Mouse (Mus musculus) frontal cortex, adult 2 months (tissue): ENCODE results near the gene Gria4. TPM values are rescaled to one million over a fixed set of nuclear protein-coding genes. Genes with fewer than 3 reads are reported as not detected.
"Not testable (repeated sequence)": the region's sequence is repeated elsewhere in the genome, so short reads cannot be mapped to it uniquely, and the experiment has no call there.

ENCODE experiments used
- DNase-seq, 2 experiments: peaks; one replicate each; pipeline ENCODE4 v3.0.0; 2022; ENCODE audit warnings: low spot score in 1 of 2; ENCODE audit errors: extremely low spot score in 1 of 2
- polyA plus RNA-seq: library from polyadenylated mRNA; depleted of rRNA; stranded (reverse); fragments of >200 nt; gene quantifications from 2 replicates; pipeline ENCODE4 v1.2.3, GENCODE M21; 2012

The Gria4 gene
- polyA plus RNA-seq, 1 experiment = 80.3 TPM

DNA sequence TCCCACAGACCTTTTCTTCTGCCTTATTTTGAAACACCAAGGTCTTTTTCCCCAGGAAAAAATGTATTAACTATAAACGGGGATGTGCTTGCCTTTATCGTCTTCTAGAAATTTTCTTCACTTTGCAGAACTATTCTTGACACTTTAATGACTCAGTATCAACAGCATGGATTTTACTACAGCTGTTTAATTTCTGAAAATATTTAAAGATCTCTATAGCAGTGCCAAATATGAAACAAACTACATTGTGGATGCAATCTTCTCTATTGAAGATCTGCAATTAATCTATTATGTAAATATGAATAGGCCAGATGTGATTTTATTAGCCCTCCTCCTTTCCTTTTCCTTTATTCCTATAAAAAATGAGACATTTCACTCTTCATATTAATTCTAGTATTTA is 194.2 kb downstream of the Gria4 start:
- no peak for DNase-seq

DNA sequence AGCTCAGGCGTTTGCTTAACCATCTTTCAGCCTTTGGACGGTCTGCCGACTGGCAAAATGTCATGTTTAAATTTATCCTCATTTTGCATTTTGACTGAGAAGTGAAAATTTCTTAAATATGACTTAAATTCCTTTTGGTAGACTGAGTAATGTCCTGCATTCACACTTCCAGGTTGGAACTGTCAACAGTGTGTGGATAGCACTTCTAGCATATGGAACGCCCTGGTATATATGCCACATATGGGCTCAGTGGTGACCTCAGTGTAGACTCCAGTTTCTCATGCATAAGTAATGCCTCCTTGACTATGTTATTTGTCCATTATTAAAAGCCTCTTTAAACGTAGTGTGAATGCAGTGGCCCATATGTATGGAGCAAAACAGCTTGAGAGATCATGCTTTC is 222.4 kb downstream of the Gria4 start:
- DNase-seq = peak; percentile 16 to 65

GRCm38 (mm10) chr9:4555415-4555959 is 240.5 kb downstream of the Gria4 start:
- no peak for DNase-seq

DNA sequence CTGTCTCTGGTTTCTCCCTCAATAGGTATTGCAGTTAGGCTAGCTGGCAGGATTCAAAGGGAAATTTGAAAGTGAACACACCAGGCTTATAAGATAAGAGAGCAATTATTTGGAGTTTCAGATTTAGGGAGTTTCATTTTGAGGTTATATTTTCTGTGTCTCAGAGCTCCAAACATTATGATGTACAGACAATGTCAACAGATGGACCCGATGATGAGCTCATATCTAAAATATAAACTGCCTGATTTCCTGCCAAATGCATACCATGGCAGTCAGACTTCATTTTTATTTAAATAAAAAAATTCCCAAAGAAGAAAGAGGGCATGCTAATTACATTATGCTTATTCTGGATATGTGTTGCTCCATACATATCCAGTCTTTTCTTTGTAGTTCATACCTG is 256.8 kb downstream of the Gria4 start:
- peak in 1 of 2 experiments; percentile 37 for DNase-seq

- peak in 1 of 2 experiments; percentile 63 for DNase-seq
Observed at GRCm38 (mm10) chr9:4536514-4537150, 259.4 kb downstream of the Gria4 start.

DNA sequence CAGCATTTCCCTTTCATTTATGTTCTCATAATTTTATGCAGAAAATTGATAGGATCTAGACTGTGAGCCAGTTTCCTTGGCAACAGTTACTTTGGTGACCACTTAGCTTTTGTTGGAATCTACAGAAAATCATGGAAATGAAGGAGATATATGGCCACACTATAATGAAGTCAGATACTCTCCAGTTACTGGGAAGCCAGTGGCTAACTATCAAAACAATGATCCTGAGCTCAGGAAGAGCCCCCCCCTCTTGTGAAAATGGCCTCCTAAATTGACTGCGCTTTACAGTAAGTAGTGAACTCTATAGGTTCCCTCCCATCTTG is 281.5 kb downstream of the Gria4 start:
- peak; percentile 21 to 56 for DNase-seq

DNA sequence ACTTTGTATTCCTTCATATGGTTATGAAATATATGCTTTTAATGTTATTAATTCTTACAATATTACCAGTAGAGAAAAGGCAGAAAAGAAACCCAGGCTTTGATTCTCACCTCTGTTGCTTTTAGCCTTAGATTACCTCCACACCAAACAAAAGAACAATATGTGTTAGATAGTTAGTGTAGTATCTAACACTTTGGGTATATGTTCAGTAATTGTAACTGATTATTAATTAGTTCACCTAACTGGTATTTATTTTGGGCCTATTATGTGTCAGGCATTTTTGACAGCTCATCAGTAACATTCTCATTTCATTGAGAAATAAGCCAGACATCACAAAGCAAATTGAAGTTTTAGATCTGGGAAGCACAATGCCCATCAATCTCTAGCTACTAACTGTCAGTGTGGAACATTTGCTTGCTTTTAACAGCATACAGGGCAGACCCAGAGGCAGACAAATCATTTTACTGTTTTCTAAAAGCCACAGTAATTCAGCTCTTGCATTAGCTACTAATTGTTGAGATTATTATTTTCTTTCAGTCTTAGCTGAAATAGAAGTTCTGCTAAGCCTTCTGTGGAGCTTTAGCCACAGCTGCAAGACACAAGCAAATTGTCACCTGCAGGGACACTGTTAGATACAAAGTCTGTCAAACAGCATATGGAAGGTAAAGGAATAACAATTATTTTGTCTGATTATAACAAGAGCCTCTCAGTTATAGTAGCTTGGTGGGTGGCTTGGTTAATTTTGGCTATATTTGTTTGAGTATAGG is 282.1 kb downstream of the Gria4 start:
- no peak for DNase-seq

GRCm38 (mm10) chr9:4506086-4506485 is 289.9 kb downstream of the Gria4 start:
- no peak for DNase-seq

- DNase-seq = no peak
Observed at GRCm38 (mm10) chr9:4505087-4505486, 290.9 kb downstream of the Gria4 start.

GRCm38 (mm10) chr9:4486428-4486827 is 309.6 kb downstream of the Gria4 start:
- DNase-seq = no peak

DNA sequence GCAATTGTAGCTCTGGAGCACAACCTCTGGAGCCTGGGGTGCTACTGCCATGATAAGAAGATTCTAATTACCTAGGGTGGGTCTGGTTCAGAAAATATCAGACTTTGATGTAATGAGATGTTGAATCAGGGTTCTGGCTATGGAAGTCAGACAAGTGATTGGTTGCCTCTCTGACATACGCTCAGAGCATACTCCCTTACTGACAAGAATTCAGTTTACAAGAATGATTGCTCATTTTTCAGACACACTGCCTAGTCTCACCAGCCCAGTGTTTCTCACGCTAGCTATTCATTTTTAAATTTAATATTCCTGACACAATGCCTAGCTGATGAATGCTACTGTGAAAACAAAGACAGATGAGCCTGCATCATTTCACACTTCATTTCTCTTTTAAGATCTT is 311.5 kb downstream of the Gria4 start:
- no peak for DNase-seq

DNA sequence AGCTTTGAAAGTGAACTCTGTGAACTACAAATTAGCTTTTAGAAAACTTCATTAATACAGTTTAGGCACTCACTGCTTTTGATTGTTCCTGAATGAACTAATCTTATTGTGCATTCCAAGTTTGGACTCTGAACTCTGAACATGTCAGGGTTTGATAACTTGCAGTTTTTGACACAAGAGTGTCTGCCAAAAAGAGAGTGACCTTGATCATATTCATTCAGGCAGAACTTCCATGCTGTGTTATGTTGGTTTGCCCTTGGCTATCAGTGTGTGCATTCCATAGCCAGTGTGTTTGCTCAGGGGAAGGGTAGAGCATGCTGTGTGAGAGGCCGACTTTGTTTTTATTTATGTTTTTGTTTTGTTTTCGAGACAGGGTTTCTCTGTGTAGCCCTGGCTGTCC is 325.2 kb downstream of the Gria4 start:
- no peak for DNase-seq

DNA sequence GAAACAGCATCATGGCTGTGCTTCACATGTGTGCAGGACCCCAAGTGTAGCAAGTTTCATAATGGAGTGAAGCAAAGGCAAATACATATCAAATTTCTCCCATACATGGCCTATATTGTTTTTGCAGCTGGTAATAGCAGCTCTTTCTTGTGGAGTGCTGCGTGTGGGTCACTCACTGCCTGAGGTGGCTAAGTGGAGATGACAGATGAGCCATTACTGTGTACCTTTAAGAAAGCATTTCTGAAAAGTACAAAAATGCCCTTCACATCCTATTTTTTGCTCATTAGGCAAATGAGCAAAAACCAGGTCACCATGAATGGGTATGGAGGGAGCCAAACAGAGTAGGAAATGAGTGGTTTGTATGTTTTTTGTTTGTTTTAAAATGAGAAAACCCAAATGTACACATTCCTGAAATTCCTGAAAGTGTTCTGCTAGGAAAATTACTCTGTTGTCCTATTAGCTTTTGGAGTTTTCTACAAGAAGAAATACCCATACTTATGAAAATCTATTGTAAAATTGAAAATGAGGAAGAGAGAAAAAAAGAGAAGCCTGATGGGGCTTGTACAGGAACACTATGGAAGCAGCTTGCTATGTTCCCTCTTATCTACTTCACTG is 336.5 kb downstream of the Gria4 start:
- DNase-seq = no peak

DNA sequence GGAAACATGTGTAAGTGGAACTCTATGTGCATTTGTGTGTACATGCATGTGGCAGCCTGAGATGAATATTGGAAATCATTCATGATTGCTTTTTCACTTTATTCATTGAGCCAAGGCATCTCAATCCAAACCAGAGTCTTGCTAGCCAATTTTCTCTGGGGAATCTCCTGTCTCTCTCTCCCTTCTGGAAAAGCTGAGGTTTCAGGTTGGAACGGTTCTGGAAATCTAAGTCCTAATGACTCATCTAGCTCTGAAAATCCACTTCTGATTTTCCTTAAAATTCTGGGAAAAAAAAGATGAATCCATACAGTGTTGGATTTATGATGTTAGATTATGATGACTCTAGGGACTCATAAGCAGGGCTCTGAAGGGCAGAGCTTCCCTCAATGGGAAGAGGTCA is 337.8 kb downstream of the Gria4 start:
- peak in 1 of 2 experiments; percentile 12 for DNase-seq

GRCm38 (mm10) chr9:4457644-4458043 is 338.4 kb downstream of the Gria4 start:
- DNase-seq = no peak

- DNase-seq = peak in 1 of 2 experiments; percentile 19
Observed at GRCm38 (mm10) chr9:4442908-4443307, 353.1 kb downstream of the Gria4 start.

- DNase-seq = not testable (repeated sequence)
Observed at GRCm38 (mm10) chr9:4400801-4401200, 395.2 kb downstream of the Gria4 start.

DNA sequence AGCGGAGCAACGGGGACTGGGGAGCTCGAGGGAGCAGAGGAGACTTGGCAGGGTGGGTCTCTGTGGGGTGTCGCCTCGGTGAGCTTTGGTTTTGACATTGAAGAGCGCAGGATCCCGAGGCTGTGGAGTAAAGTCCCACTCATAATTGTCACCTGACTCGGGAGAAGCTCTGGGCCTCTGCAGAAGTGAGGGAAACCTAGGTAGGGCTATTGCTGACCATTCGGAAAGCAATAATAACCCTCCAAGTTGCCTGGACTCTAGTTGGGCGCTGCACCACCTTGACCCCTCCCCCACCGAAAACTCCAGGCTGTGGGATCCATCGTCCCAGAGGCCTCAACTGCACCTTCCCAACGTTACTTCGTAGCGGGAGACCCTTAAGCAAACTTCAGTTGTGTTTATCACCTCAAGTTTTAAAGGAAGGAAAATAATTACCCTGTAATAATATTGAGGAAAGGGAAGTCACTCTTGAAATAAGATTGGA is 419.4 kb downstream of the Gria4 start:
- no peak for DNase-seq

DNA sequence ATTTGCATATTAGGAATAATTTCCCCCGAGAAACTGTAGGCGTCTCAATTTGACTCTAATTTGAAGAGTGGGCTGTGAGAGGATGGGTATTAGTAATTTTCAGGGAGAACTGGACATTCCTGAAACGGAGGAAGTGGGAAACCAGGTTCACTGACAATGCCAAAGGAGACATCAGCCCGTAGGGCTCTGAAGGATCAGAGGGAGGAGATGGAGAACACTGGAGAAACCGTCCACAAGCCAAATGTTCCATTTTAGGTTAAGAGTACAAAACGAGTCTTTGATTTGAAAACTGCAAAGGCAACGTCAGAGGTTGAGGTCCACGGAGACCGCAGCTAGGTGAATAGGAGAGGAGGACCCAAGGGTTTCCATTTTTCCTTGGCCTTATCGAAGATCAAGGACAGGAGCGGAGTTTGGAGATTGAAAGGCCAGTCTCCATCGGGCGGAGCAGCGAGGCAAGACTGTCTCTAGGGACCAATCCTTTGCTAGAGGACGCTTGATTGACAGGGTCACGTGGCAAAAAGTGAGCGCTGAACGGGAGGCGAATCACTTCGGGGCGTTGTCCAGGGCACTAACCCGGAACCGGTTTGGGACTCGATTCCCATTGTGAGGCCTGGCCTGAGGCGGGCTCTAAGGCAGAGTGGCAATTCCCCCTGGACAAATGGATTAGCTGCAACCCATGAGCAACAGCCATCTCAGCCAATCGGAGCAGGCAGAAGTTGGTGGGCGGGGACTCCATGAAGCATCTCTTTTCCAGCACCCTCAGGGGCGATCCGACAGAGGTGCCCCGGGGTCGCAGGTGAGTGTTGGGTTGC is 420.0 kb downstream of the Gria4 start, which contains the start of gene Msantd4:
Gene Msantd4, plus strand, starts transcription at position 735 of the 812 bp plus-strand sequence.
- peak; percentile 99 for DNase-seq
